Mouse (Mus musculus): Measurements from ENCODE around the gene Asb6. TPM values are rescaled to one million over a fixed set of nuclear protein-coding genes. Genes with fewer than 3 reads are reported as not detected.

Asb6 gene
- 1 to 10 TPM; 7.0 to 7.5 TPM for total RNA-seq (2021)
- long read RNA-seq, experiment 1, full-length matches to known transcripts = 17 of 17 reads
- long read RNA-seq, experiment 1, partial matches to known transcripts = 0 of 17 reads
- long read RNA-seq, experiment 1, other reads (novel, unspliced or antisense) = 0 of 17 reads
- long read RNA-seq, experiment 2, full-length matches to known transcripts = 17 of 21 reads
- long read RNA-seq, experiment 2, partial matches to known transcripts = 1 of 21 reads
- long read RNA-seq, experiment 2, other reads (novel, unspliced or antisense) = 3 of 21 reads

- no peak for DNase-seq
- intact Hi-C loops (cut with DNase I; ENCODE audit: low total_unique reads) = no loop called here
These were observed at the start of gene Asb6 for GRCm38 (mm10) chr2:30830283-30830795. Gene Asb6, minus strand, starts transcription at chr2:30830333.

- intact Hi-C loops (cut with DNase I; ENCODE audit: low total_unique reads) = no loop called here
- DNase-seq = no peak
These were observed 49.3 kb upstream of the Asb6 start for GRCm38 (mm10) chr2:30879481-30879880.

GRCm38 (mm10) chr2:30875621-30876432 lies 45.7 kb upstream of the Asb6 start:
- intact Hi-C loops (cut with DNase I; ENCODE audit: low total_unique reads) = no loop called here
- DNase-seq = peak; percentile 71

- intact Hi-C loops (cut with DNase I; ENCODE audit: low total_unique reads) = no loop called here
- DNase-seq = no peak
These were observed 45.0 kb upstream of the Asb6 start for GRCm38 (mm10) chr2:30875096-30875495.

- DNase-seq = no peak
- intact Hi-C loops (cut with DNase I; ENCODE audit: low total_unique reads) = no loop called here
These were observed 44.3 kb upstream of the Asb6 start for GRCm38 (mm10) chr2:30874445-30874844.

- intact Hi-C loops (cut with DNase I; ENCODE audit: low total_unique reads) = no loop called here
- DNase-seq = no peak
These were observed 42.5 kb upstream of the Asb6 start for GRCm38 (mm10) chr2:30872669-30873068.

GRCm38 (mm10) chr2:30870863-30871262 lies 40.7 kb upstream of the Asb6 start:
- intact Hi-C loops (cut with DNase I; ENCODE audit: low total_unique reads) = no loop called here
- DNase-seq = peak; percentile 65

GRCm38 (mm10) chr2:30865426-30865825 lies 35.3 kb upstream of the Asb6 start:
- DNase-seq = no peak
- intact Hi-C loops (cut with DNase I; ENCODE audit: low total_unique reads) = no loop called here

GRCm38 (mm10) chr2:30864968-30865381 lies 34.8 kb upstream of the Asb6 start:
- DNase-seq = peak; percentile 23
- intact Hi-C loops (cut with DNase I; ENCODE audit: low total_unique reads) = no loop called here

- no peak for DNase-seq
- intact Hi-C loops (cut with DNase I; ENCODE audit: low total_unique reads) = no loop called here
These were observed 33.4 kb upstream of the Asb6 start for GRCm38 (mm10) chr2:30863574-30863973.

- no peak for DNase-seq
- intact Hi-C loops (cut with DNase I; ENCODE audit: low total_unique reads) = no loop called here
These were observed 31.9 kb upstream of the Asb6 start for GRCm38 (mm10) chr2:30862081-30862480.

- intact Hi-C loops (cut with DNase I; ENCODE audit: low total_unique reads) = no loop called here
- no peak for DNase-seq
These were observed 29.6 kb upstream of the Asb6 start for GRCm38 (mm10) chr2:30859782-30860181.

- intact Hi-C loops (cut with DNase I; ENCODE audit: low total_unique reads) = no loop called here
These were observed 26.9 kb upstream of the Asb6 start for GRCm38 (mm10) chr2:30857076-30857475.

GRCm38 (mm10) chr2:30852771-30853313 lies 22.7 kb upstream of the Asb6 start:
- DNase-seq = no peak
- intact Hi-C loops (cut with DNase I; ENCODE audit: low total_unique reads) = no loop called here

More at GRCm38 (mm10) chr2:30857076-30857475, 26.9 kb upstream of the Asb6 start:
- no peak for DNase-seq

- intact Hi-C loops (cut with DNase I; ENCODE audit: low total_unique reads) = no loop called here
- DNase-seq = no peak
These were observed 20.4 kb upstream of the Asb6 start for GRCm38 (mm10) chr2:30850581-30850980.

- DNase-seq = no peak
- intact Hi-C loops (cut with DNase I; ENCODE audit: low total_unique reads) = no loop called here
These were observed 18.1 kb upstream of the Asb6 start for GRCm38 (mm10) chr2:30848184-30848583.

GRCm38 (mm10) chr2:30846723-30847122 lies 16.6 kb upstream of the Asb6 start:
- DNase-seq = no peak
- intact Hi-C loops (cut with DNase I; ENCODE audit: low total_unique reads) = no loop called here

- intact Hi-C loops (cut with DNase I; ENCODE audit: low total_unique reads) = no loop called here
- DNase-seq = no peak
These were observed 16.1 kb upstream of the Asb6 start for GRCm38 (mm10) chr2:30846236-30846635.

GRCm38 (mm10) chr2:30845152-30846070 lies 15.3 kb upstream of the Asb6 start:
- peak; percentile 53 for DNase-seq

More at GRCm38 (mm10) chr2:30845152-30846070, 15.3 kb upstream of the Asb6 start:
- intact Hi-C loops (cut with DNase I; ENCODE audit: low total_unique reads) = no loop called here

Measured in gastrocnemius, postnatal 14 days (tissue).